Mouse (Mus musculus): Measurements from ENCODE around the gene Them7.

- TF ChIP-seq POLR2A (IDR thresholded peaks at IDR 0.05; ENCODE audit: extremely low read depth, insufficient read depth, low read length), result no peak
- TF ChIP-seq CTCF (IDR thresholded peaks at IDR 0.05; ENCODE audit: extremely low read depth, insufficient read depth, low read length), result no peak
These were observed 8.2 kb upstream of the Them7 start for GRCm38 (mm10) chr2:105215914-105216313.

Measured in cortical plate, adult 2 months (tissue).